Mouse (Mus musculus) fat pad, adult 2 months (tissue): Measurements from ENCODE around the gene Zfp866.

Source experiments
- DNase-seq: peaks from one replicate; pipeline ENCODE4 v3.0.0-alpha.2; 2011; ENCODE audit warnings: low read depth, low spot score; ENCODE audit errors: extremely low read depth

Gene Zfp866

DNA sequence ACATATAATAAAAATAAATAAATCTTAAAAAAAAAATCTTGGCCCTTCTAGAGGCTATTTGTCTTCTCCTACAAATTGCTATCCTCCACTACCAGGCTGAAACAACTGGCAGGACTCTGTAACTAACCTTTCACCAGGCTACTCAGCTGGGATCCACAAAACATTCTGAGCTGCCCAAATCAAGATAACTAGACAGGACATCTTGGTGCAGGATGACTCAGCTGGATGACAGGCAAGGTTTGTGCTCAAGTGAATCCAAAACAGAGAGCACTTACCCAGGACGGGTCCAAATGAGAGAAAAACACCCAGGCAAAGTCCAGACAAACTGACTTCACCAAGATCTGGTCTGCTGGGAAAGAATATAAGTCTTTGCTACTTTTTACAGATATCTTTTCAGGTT is 55.5 kb downstream of the Zfp866 start:
- no peak for DNase-seq

DNA sequence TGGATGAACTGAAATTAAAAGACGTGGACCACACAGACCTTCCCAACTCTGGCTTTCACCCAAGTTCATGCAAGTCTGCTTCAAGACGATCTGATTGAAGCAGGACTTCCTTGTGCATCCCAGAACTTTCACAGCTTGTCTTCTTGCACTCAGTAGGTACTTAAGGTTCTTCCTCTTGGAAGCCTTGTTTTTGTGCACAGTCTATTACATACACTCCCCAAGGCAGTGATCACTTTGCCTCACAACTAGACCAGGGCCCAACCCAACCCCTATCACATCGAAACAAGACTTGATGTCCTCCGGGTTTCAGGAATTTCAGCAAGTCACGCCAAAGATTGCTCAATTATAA is 73.8 kb downstream of the Zfp866 start:
- no peak for DNase-seq

DNA sequence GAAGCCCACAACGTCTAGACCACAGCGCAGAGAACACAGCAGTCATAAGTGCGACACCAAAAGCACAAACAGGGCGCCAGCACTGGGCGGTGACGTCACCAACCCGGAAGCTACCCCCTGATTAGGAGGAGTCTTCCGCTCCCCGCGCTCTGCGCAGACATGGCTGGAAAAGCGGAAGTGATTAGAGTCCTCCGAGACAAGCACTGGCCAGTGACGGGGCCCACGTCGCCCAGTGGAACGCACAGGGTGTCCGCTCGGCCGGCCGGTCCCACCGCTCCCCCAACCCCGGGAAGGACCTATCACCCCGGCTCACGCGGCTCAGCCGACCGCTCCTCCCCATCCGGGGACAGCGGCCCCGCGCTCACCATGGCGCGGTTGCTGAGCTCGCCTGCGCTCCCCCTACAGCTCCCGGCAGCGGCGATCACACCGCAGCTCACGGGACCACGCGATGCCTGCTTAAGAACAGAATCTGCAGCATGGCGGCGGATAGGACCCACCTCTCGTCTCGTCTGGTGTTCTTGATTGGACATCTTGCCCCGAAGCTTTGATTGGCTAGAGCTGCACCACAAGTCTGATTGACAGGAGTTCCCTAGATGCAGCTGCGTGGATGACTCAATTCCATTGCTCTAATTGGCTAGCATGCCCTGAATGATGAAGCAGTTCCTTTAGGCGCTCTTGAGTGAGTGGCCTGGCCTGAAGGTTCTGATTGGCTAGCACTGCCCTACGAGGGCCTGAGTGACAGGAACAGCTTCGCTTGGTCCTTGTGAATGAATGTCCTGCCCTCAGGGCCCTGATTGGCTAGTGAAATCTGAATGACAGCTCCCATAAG is 74.4 kb downstream of the Zfp866 start:
- peak; percentile 99 for DNase-seq

DNA sequence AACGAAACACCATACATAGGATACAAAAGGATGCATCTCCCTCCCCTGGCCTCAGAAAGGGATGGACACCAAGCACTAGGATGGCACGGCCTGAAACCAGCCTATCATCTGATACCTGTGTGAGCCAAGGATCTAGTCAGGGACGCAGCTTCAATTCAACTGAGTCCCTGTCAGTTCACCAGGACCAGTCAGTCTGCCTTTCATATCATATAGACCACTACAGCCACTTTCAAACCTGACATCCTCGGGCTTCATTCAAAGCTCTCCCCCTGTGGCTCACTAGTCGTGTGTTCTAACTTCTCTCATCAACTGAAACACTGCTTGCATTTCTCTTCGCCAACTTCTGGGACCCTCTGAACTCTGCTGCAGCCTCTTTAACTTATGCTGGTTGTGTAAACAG is 75.6 kb downstream of the Zfp866 start:
- no peak for DNase-seq

DNA sequence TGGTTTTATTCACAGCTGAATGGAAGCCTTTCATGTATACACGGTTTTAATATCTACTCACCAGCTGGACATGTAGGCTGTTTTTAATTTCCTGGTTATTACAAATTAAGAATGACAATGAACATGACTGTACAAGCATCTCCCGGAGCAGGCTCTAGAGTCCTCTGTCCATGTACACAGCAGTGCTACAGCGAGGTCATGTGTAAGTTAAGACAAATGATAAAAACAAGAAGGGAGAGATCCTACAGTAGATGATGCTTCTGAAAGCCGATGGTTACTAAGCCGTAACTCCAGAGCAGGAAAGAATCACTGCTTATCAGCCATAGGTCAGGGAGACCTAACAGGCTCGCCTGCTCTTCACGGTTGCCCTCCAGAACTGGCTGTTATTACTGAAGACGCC is 77.5 kb downstream of the Zfp866 start:
- DNase-seq = no peak
